Mouse (Mus musculus) lung, postnatal 4 days (tissue): Measurements from ENCODE around the gene Sox6.

Experiments used
- DNase-seq, 2 experiments: peaks; one replicate each; pipeline ENCODE4 v3.0.0; 2021

The Sox6 gene

GRCm38 (mm10) chr7:115829260-115829659 is 209.3 kb downstream of the Sox6 start:
- no peak for DNase-seq

GRCm38 (mm10) chr7:115825295-115825694 is 213.3 kb downstream of the Sox6 start:
- no peak for DNase-seq

- no peak for DNase-seq
Observed at GRCm38 (mm10) chr7:115824621-115825256, 213.9 kb downstream of the Sox6 start.

GRCm38 (mm10) chr7:115819136-115819535 is 219.5 kb downstream of the Sox6 start:
- DNase-seq: no peak

GRCm38 (mm10) chr7:115803256-115803655 is 235.3 kb downstream of the Sox6 start:
- DNase-seq: no peak

- no peak for DNase-seq
Observed at GRCm38 (mm10) chr7:115794139-115794858, 244.3 kb downstream of the Sox6 start.

GRCm38 (mm10) chr7:115792841-115793240 is 245.8 kb downstream of the Sox6 start:
- no peak for DNase-seq

- DNase-seq: peak in 1 of 2 experiments; percentile 7
Observed at GRCm38 (mm10) chr7:115789116-115789823, 249.3 kb downstream of the Sox6 start.

- peak in 1 of 2 experiments; percentile 59 for DNase-seq
Observed at GRCm38 (mm10) chr7:115783982-115784917, 254.3 kb downstream of the Sox6 start.

GRCm38 (mm10) chr7:115780148-115780547 is 258.4 kb downstream of the Sox6 start:
- no peak for DNase-seq

- DNase-seq: no peak
Observed at GRCm38 (mm10) chr7:115779544-115779943, 259.1 kb downstream of the Sox6 start.

- DNase-seq: no peak
Observed at GRCm38 (mm10) chr7:115776736-115777135, 261.9 kb downstream of the Sox6 start.

- DNase-seq: no peak
Observed at GRCm38 (mm10) chr7:115776324-115776723, 262.3 kb downstream of the Sox6 start.

- DNase-seq: peak in 1 of 2 experiments; percentile 53
Observed at GRCm38 (mm10) chr7:115766316-115766715, 272.3 kb downstream of the Sox6 start.

GRCm38 (mm10) chr7:115763851-115764250 is 274.7 kb downstream of the Sox6 start:
- no peak for DNase-seq

- no peak for DNase-seq
Observed at GRCm38 (mm10) chr7:115758172-115758571, 280.4 kb downstream of the Sox6 start.

GRCm38 (mm10) chr7:115755272-115755671 is 283.3 kb downstream of the Sox6 start:
- DNase-seq: no peak

GRCm38 (mm10) chr7:115754216-115754615 is 284.4 kb downstream of the Sox6 start:
- DNase-seq: peak in 1 of 2 experiments; percentile 8

- DNase-seq: no peak
Observed at GRCm38 (mm10) chr7:115752121-115752634, 286.4 kb downstream of the Sox6 start.

GRCm38 (mm10) chr7:115751083-115751482 is 287.5 kb downstream of the Sox6 start:
- no peak for DNase-seq

GRCm38 (mm10) chr7:115750275-115750825 is 288.2 kb downstream of the Sox6 start:
- no peak for DNase-seq

GRCm38 (mm10) chr7:115747541-115747940 is 291.1 kb downstream of the Sox6 start:
- no peak for DNase-seq
